Mouse (Mus musculus): ENCODE data around the gene Spice1.

Gene Spice1

GRCm38 (mm10) chr16:44347071-44347901 lies at the start of gene Spice1:
TSS of gene Spice1 (plus strand) at chr16:44347121.
- peak; percentile 85 to 88 for DNase-seq (ENCODE audit: low spot score in 2 of 2)

GRCm38 (mm10) chr16:44299438-44300093 lies 47.4 kb upstream of the Spice1 start:
- DNase-seq (ENCODE audit: low spot score in 2 of 2): no peak

GRCm38 (mm10) chr16:44302126-44302892 lies 44.6 kb upstream of the Spice1 start:
- DNase-seq (ENCODE audit: low spot score in 2 of 2): no peak

DNA sequence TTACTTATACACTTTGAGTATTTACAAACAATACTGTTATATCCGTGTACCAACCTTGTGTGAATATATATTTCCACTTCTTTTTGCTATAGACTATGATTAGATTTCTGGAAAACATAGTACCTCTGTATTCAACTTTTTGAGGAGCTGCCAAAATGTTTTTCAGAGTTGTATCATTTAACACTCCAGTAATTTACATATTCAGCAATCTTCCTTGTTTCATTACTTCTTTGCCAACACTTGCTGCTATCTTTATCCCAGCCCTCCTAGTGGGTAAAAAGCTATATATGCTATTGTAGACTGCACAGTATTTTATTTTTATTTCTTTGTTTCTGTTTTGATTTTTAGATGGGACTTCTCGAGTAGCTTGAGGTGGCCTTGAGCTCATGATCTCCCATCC lies 43.1 kb upstream of the Spice1 start:
- no peak for DNase-seq (ENCODE audit: low spot score in 2 of 2)

GRCm38 (mm10) chr16:44305606-44306005 lies 41.3 kb upstream of the Spice1 start:
- no peak for DNase-seq (ENCODE audit: low spot score in 2 of 2)

DNA sequence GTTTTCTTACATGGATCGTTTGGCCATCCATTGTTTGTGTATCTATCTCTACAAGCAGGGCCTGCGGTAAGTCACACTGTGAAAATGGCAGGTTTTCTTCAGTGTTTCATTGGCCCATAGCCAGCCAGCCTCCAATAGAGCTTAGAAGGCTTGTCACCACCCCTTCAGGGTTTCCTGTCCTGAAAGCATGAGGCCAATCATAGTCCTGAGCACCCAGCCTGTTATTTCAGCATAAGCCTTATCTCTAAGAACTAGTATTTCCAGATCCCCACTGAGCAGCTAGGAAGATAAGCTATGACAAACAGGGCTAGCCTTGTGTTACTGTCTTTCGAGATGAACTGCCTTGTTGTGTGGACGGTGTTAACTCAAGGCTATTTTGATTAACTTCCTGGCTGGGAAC lies 33.5 kb upstream of the Spice1 start:
- no peak for DNase-seq (ENCODE audit: low spot score in 2 of 2)

DNA sequence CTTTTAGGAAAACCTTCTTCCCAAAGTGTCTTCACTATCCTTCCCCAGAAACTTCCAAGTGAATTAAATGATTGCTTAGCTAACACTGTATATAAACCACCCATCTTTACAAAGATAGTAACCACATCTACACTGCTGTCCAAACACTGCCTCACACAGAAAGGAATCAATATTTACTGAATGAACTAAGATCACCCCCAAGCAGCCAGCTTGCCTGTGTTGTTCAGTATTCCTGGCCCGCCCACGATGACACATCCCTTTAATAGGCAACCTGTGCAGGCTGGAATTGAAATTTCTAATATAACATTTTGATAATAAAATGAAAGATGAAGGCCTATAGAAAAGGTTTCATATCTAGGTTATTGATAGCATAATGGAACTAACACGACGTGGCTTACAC lies 30.6 kb upstream of the Spice1 start:
- no peak for DNase-seq (ENCODE audit: low spot score in 2 of 2)

GRCm38 (mm10) chr16:44320232-44320631 lies 26.7 kb upstream of the Spice1 start:
- no peak for DNase-seq (ENCODE audit: low spot score in 2 of 2)

DNA sequence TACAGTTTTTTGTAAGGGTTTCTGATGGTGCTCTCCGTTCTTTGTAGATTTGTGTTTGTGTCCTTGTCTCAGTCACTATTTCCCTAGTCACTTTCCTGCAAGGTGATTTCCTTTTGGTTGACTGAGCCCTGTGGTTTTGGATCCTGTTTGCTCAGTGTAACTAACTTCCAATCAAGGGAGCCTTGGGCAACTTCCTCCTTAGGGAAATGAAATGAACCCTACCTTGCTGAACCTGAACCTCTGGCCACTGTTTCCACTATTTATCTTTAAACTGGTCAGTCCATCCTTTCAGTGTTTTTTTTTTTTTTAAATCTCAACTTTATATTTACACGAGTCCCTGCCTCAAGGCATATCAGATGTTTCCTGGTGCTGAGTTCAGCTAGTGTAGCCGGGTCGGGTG lies 18.3 kb upstream of the Spice1 start:
- no peak for DNase-seq (ENCODE audit: low spot score in 2 of 2)

DNA sequence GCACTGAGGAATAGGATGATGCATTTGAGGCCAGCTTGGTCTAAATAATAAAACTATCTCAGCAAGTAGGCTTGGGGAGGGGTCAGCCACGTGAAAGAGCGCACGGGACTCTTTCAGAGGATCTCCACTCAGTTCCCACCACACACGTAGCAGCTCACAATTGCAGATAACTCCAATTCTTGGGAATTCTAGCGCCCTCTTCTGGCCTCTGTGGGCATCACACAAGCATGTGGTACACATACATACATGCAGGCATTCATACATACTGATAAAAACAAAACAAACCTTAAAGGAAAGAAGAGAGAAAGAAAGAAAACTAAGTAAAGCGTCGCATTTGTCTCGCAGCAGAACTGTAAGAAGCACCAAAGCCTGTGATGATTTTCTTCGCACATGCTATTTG lies 16.3 kb upstream of the Spice1 start:
- DNase-seq (ENCODE audit: low spot score in 2 of 2): no peak

DNA sequence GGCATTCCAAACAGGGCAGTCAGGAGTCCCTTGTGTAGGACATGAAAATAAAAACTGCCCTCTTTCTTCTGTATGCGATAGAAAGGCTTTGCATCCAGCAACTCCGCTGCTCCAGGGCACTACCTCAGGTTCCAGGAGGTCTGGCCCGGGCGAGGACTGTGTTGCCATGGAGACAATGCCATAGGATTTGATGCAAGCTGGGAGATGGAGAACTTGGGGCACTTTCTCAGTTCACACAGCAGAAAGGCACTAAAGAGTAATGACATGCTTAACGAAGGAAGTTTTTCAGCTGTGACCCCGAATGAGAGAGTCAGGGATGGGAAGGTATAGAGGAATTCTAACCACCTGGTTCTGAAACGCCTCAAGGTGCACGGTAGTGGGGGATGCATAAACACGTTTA lies 15.8 kb upstream of the Spice1 start:
- no peak for DNase-seq (ENCODE audit: low spot score in 2 of 2)

GRCm38 (mm10) chr16:44331671-44331994 lies 15.3 kb upstream of the Spice1 start:
- no peak for DNase-seq (ENCODE audit: low spot score in 2 of 2)

DNA sequence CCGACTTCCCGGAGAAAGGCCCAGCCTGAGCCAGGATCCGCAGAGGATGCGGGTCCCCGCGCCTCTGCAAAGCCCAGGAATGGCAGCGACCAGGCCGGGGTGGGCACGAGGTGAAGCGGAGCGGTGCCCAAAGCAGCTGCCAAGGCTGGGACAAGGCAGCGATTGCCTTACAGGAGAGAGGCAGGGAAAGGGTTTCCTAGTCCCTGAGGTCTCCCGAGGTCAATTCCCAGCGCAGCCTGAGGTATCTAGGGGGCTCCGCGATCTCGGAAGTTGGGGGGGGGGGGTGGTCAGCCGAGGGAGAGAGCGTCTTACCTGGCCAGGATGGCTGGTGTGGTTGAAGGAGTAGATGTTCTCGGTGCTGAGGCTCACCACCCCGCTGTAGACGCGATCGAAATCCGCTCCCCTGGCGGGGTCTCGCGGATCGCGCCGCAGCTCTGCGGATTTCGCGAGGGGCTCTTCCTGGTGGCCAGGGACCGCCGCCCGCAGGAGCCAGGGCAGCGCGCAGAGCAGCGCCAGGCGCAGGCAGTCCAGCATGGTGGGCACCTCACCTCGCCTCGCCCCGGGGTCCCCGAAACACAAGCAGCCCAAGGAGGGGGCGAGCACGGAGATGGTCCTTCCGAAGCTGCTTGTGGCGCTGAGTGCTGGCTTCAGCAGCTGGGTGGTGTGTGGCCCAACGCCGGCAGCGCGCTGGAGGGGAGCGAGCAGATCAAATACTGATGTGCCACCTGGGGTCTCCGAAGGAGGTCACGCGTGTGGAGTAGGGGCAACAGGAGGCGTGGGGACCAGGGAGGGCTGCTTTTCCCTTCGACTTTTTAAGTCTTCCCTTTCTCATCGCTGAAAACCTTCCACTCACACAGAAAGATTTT lies 14.7 kb upstream of the Spice1 start:
- peak in 1 of 2 experiments; percentile 42 for DNase-seq (ENCODE audit: low spot score in 2 of 2)

- peak in 1 of 2 experiments; percentile 22 for DNase-seq (ENCODE audit: low spot score in 2 of 2)
These were observed 14.0 kb upstream of the Spice1 start, which contains the start of gene Sidt1 for GRCm38 (mm10) chr16:44332861-44333284. TSS of gene Sidt1 (minus strand) at chr16:44333196.

DNA sequence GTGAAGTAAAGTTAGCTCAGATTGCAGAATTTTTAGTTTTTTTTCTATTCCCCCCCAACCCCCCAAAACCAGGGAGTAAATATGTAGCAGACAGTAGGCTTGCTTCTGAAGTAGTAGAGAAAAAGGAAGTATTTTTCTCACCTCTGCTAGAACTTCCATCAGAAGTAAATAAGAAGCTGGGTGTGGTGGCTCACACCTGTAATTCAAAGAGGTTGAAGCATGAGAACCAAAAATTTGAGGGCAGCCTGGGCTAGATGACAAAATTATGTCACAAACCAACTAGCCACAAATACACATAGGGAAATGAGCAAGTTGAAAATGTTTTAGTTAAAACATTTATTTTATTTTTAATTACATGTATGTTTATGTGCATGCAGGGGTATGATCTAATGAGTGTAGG lies 9.4 kb upstream of the Spice1 start:
- no peak for DNase-seq (ENCODE audit: low spot score in 2 of 2)

GRCm38 (mm10) chr16:44349801-44350397 lies 3.0 kb downstream of the Spice1 start:
- no peak for DNase-seq (ENCODE audit: low spot score in 2 of 2)

- no peak for DNase-seq (ENCODE audit: low spot score in 2 of 2)
These were observed 9.4 kb downstream of the Spice1 start for GRCm38 (mm10) chr16:44356291-44356690.

DNA sequence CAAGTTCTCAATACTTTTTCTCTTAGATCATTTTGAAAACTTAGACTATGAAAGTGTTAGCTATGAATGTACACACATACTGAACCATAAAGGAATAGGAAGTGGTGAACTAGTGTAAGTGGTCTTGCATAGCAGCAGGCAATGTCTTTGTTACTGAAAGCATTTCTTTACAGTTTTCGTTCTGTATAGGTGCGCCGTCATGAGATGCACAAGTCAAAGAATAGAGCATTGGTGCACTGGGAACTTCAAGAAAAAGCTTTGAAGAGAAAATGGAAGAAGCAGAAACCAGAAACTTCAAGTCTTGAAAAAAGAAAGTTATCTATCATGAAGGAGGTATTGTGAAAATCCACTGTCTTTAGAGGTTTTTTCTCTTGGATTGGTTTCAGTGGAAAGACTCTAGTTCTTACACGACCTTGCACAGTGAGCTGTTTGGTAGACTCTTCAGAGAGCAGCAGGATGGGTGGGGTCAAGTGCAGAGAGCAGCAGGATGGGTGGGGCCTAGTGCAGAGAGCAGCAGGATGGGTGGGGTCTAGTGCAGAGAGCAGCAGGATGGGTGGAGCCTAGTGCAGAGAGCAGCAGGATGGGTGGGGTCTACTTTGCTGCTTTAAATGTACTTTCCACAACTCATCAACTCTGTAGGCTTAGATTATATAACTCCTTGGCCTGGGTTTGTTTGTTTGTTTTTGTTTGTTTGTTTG lies 10.8 kb downstream of the Spice1 start:
- no peak for DNase-seq (ENCODE audit: low spot score in 2 of 2)

GRCm38 (mm10) chr16:44361921-44362890 lies 15.3 kb downstream of the Spice1 start:
- DNase-seq (ENCODE audit: low spot score in 2 of 2): peak in 1 of 2 experiments; percentile 14

Measured in frontal cortex, postnatal 25 days (tissue).